Mouse (Mus musculus): ENCODE measurements around the gene Olfr522.
A peak's percentile ranks its signal among the peaks of the same experiment; 100 is the strongest.
"Not testable (repeated sequence)": the region's sequence is repeated elsewhere in the genome, so short reads cannot be mapped to it uniquely, and the experiment has no call there.

Gene Olfr522

GRCm38 (mm10) chr7:140154218-140154927 lies 10.2 kb downstream of the Olfr522 start, which contains the start of gene Sprn:
Sprn (minus strand) TSS chr7:140154877.
- DNase-seq = no peak

GRCm38 (mm10) chr7:140153829-140154217 lies 10.7 kb downstream of the Olfr522 start:
- no peak for DNase-seq

GRCm38 (mm10) chr7:140153383-140153782 lies 11.2 kb downstream of the Olfr522 start:
- peak; percentile 39 for DNase-seq

GRCm38 (mm10) chr7:140144550-140144949 lies 20.0 kb downstream of the Olfr522 start:
- DNase-seq = no peak

- peak; percentile 81 for DNase-seq
Observed at GRCm38 (mm10) chr7:140141350-140141749, 23.2 kb downstream of the Olfr522 start.

GRCm38 (mm10) chr7:140138021-140138310 lies 26.6 kb downstream of the Olfr522 start:
- DNase-seq = no peak

GRCm38 (mm10) chr7:140137135-140138020 lies 27.2 kb downstream of the Olfr522 start, which contains the start of gene Mtg1:
Mtg1 (plus strand) TSS chr7:140137564.
- DNase-seq = peak; percentile 97

- no peak for DNase-seq
Observed at GRCm38 (mm10) chr7:140135106-140135770, 29.3 kb downstream of the Olfr522 start.

GRCm38 (mm10) chr7:140134033-140134432 lies 30.5 kb downstream of the Olfr522 start:
- not testable (repeated sequence) for DNase-seq

GRCm38 (mm10) chr7:140132184-140132583 lies 32.4 kb downstream of the Olfr522 start:
- not testable (repeated sequence) for DNase-seq

- no peak for DNase-seq
Observed at GRCm38 (mm10) chr7:140127911-140128310, 36.7 kb downstream of the Olfr522 start.

GRCm38 (mm10) chr7:140126934-140127333 lies 37.6 kb downstream of the Olfr522 start:
- DNase-seq = no peak

GRCm38 (mm10) chr7:140126022-140126350 lies 38.6 kb downstream of the Olfr522 start:
- DNase-seq = no peak

GRCm38 (mm10) chr7:140125278-140126021 lies 39.1 kb downstream of the Olfr522 start:
- DNase-seq = peak; percentile 98

- no peak for DNase-seq
Observed at GRCm38 (mm10) chr7:140124382-140124781, 40.2 kb downstream of the Olfr522 start.

- no peak for DNase-seq
Observed at GRCm38 (mm10) chr7:140122765-140123164, 41.8 kb downstream of the Olfr522 start.

GRCm38 (mm10) chr7:140121338-140121910 lies 43.1 kb downstream of the Olfr522 start:
- DNase-seq = no peak

- DNase-seq = no peak
Observed at GRCm38 (mm10) chr7:140120484-140120883, 44.1 kb downstream of the Olfr522 start.

GRCm38 (mm10) chr7:140116329-140117054 lies 48.1 kb downstream of the Olfr522 start, which contains the start of gene Echs1:
Echs1 (minus strand) TSS chr7:140116476.
- DNase-seq = peak; percentile 94

- peak; percentile 70 for DNase-seq
Observed at GRCm38 (mm10) chr7:140115583-140116328, 48.8 kb downstream of the Olfr522 start, which contains the start of gene Paox. Paox (plus strand) TSS chr7:140115799.

GRCm38 (mm10) chr7:140111943-140112342 lies 52.6 kb downstream of the Olfr522 start:
- no peak for DNase-seq

Measured in kidney, postnatal 10 days (tissue).